Mouse (Mus musculus) embryonic facial prominence, embryonic 10.5 days (tissue): ENCODE data around the gene Ccdc30. TPM values are rescaled to one million over a fixed set of nuclear protein-coding genes. Genes with fewer than 3 reads are reported as not detected.
A peak's percentile ranks its signal among the peaks of the same experiment; 100 is the strongest.

Experiments used
- DNase-seq: peaks from one replicate; pipeline ENCODE4 v3.0.0-alpha.2; 2017; ENCODE audit warnings: low spot score
- H3K27ac ChIP-seq: fragments of 300-500 bp; sonication (generic); replicated peaks from 2 replicates; pipeline ENCODE4 v1.5.1; 2016; ENCODE audit warnings: mild to moderate bottlenecking
- H3K27me3 ChIP-seq: fragments of 300-500 bp; sonication (generic); replicated peaks from 2 replicates; pipeline ENCODE4 v1.6.1; 2016; ENCODE audit warnings: low read depth, mild to moderate bottlenecking; ENCODE audit not compliant: poor library complexity, severe bottlenecking
- H3K36me3 ChIP-seq: fragments of 300-500 bp; sonication (generic); replicated peaks from 2 replicates; pipeline ENCODE4 v1.6.1; 2016; ENCODE audit warnings: mild to moderate bottlenecking, moderate library complexity
- H3K4me1 ChIP-seq: fragments of 300-500 bp; sonication (generic); 2 replicates; pipeline ENCODE4 v1.6.1; 2016
- H3K4me3 ChIP-seq: fragments of 300-500 bp; sonication (generic); 2 replicates; pipeline ENCODE4 v1.5.1; 2016; ENCODE audit warnings: mild to moderate bottlenecking, moderate library complexity
- H3K9me3 ChIP-seq: fragments of 300-500 bp; sonication (generic); 2 replicates; pipeline ENCODE4 v1.6.1; 2016; ENCODE audit warnings: mild to moderate bottlenecking
- WGBS: fragments of 180-500 bp; shearing (Covaris S2); methylation state at CpG from one replicate; pipeline ENCODE4 v1.1.7; 2016; 5-methylcytosine and 5-hydroxymethylcytosine counted together
- polyA plus RNA-seq: library from polyadenylated mRNA; unstranded; fragments of >200 nt; fragmentation: Nextera tagmentation; extraction: Ambion mirVana; gene quantifications from 2 replicates; pipeline ENCODE4 v1.2.1, GENCODE M21; 2016

Ccdc30 gene
- polyA plus RNA-seq, 1 experiment from 2014 or later: 6.4 TPM

- DNase-seq: no peak
- no peaks in the 10 kb centered on the region for H3K36me3 ChIP-seq
- H3K27me3 ChIP-seq: no peaks in the 10 kb centered on the region
- 0 out of 2 replicates have a peak, but pooled peaks cover 2% of the 10 kb centered on the region for H3K9me3 ChIP-seq
- H3K27ac ChIP-seq: no peak overlapping the region
- peaks cover 6% of the 10 kb centered on the region for H3K4me1 ChIP-seq
- no peak overlapping the region for H3K4me3 ChIP-seq
- 96% methylated on average over 4 of the region's 4 CpGs for WGBS
Measured at GRCm38 (mm10) chr4:119441836-119442235, 26.5 kb upstream of the Ccdc30 start.

GRCm38 (mm10) chr4:119437936-119438335 lies 22.6 kb upstream of the Ccdc30 start:
- H3K9me3 ChIP-seq: peaks cover 11% of the 10 kb centered on the region; the same call in 1 of the 2 replicates
- H3K4me3 ChIP-seq: no peak overlapping the region
- no peak overlapping the region for H3K27ac ChIP-seq
- peaks cover 6% of the 10 kb centered on the region for H3K4me1 ChIP-seq
- H3K27me3 ChIP-seq: no peaks in the 10 kb centered on the region
- DNase-seq: no peak
- H3K36me3 ChIP-seq: no peaks in the 10 kb centered on the region
- WGBS: 89% methylated on average over 2 of the region's 2 CpGs

GRCm38 (mm10) chr4:119430678-119431077 lies 15.4 kb upstream of the Ccdc30 start:
- DNase-seq: peak; percentile 37

GRCm38 (mm10) chr4:119427680-119428079 lies 12.4 kb upstream of the Ccdc30 start:
- no peak overlapping the region for H3K27ac ChIP-seq
- H3K4me1 ChIP-seq: peaks cover 8% of the 10 kb centered on the region
- H3K27me3 ChIP-seq: peaks cover 28% of the 10 kb centered on the region; the same call in 1 of the 2 replicates
- no peak overlapping the region for H3K4me3 ChIP-seq
- H3K9me3 ChIP-seq: no peaks in the 10 kb centered on the region
- H3K36me3 ChIP-seq: no peaks in the 10 kb centered on the region
- DNase-seq: no peak
- WGBS: 58% methylated on average over 2 of the region's 2 CpGs

More at GRCm38 (mm10) chr4:119430678-119431077, 15.4 kb upstream of the Ccdc30 start:
- WGBS: 31% methylated on average over 5 of the region's 5 CpGs
- no peak overlapping the region for H3K27ac ChIP-seq
- no peaks in the 10 kb centered on the region for H3K36me3 ChIP-seq
- 0 out of 2 replicates have a peak, but pooled peaks cover 8% of the 10 kb centered on the region for H3K27me3 ChIP-seq
- H3K4me1 ChIP-seq: no peaks in the 10 kb centered on the region
- no peak overlapping the region for H3K4me3 ChIP-seq
- peaks cover 2% of the 10 kb centered on the region; the same call in 1 of the 2 replicates for H3K9me3 ChIP-seq

- Histone ChIP-seq H3K9me3 (no peaks in the 10 kb centered on the region), H3K36me3 (0 out of 2 replicates have a peak, but pooled peaks cover 1% of the 10 kb centered on the region), H3K4me1 (peaks cover 22% of the 10 kb centered on the region), H3K27me3 (peaks cover 28% of the 10 kb centered on the region; the same call in 1 of the 2 replicates), H3K27ac (no peak overlapping the region), H3K4me3 (no peak overlapping the region)
- DNase-seq: no peak
- 70% methylated on average over 2 of the region's 2 CpGs for WGBS
Measured at GRCm38 (mm10) chr4:119425601-119426000, 10.3 kb upstream of the Ccdc30 start.

GRCm38 (mm10) chr4:119425077-119425476 lies 9.8 kb upstream of the Ccdc30 start:
- no peak overlapping the region for H3K4me3 ChIP-seq
- peaks cover 22% of the 10 kb centered on the region for H3K4me1 ChIP-seq

GRCm38 (mm10) chr4:119422294-119422964 lies 7.1 kb upstream of the Ccdc30 start, which contains the start of the genes Ppcs and Zmynd12:
TSS of gene Ppcs (minus strand) at chr4:119422420.
TSS of gene Zmynd12 (plus strand) at chr4:119422814.
- H3K36me3 ChIP-seq: peaks cover 24% of the 10 kb centered on the region
- WGBS: under 1% methylated on average over 52 of the region's 52 CpGs

More at GRCm38 (mm10) chr4:119425077-119425476, 9.8 kb upstream of the Ccdc30 start:
- no peak for DNase-seq
- Histone ChIP-seq H3K9me3 (no peaks in the 10 kb centered on the region), H3K27ac (no peak overlapping the region), H3K36me3 (0 out of 2 replicates have a peak, but pooled peaks cover 6% of the 10 kb centered on the region), H3K27me3 (peaks cover 28% of the 10 kb centered on the region; the same call in 1 of the 2 replicates)
- 88% methylated on average over 2 of the region's 2 CpGs for WGBS

GRCm38 (mm10) chr4:119421921-119422293 lies 6.6 kb upstream of the Ccdc30 start:
- H3K27me3 ChIP-seq: peaks cover 24% of the 10 kb centered on the region; the same call in 1 of the 2 replicates
- H3K4me3 ChIP-seq: peak overlapping the region; percentile 85
- 1% methylated on average over 31 of the region's 31 CpGs for WGBS
- H3K27ac ChIP-seq: peak overlapping the region; percentile 90
- H3K9me3 ChIP-seq: no peaks in the 10 kb centered on the region
- no peak for DNase-seq
- peaks cover 24% of the 10 kb centered on the region for H3K36me3 ChIP-seq
- peaks cover 22% of the 10 kb centered on the region for H3K4me1 ChIP-seq

More at GRCm38 (mm10) chr4:119422294-119422964, 7.1 kb upstream of the Ccdc30 start, which contains the start of the genes Ppcs and Zmynd12:
- peak; percentile 94 for DNase-seq
- Histone ChIP-seq H3K27me3 (peaks cover 24% of the 10 kb centered on the region; the same call in 1 of the 2 replicates), H3K9me3 (no peaks in the 10 kb centered on the region), H3K27ac (peak within 1 kb of the TSS; percentile 90), H3K4me3 (peak within 1 kb of the TSS; percentile 85), H3K4me1 (peaks cover 22% of the 10 kb centered on the region)

- peaks cover 23% of the 10 kb centered on the region; the same call in 1 of the 2 replicates for H3K27me3 ChIP-seq
- peaks cover 24% of the 10 kb centered on the region for H3K36me3 ChIP-seq
- WGBS: 85% methylated on average over 3 of the region's 3 CpGs
- H3K27ac ChIP-seq: peak overlapping the region; percentile 90; the same call in 1 of the 2 replicates
- peaks cover 22% of the 10 kb centered on the region for H3K4me1 ChIP-seq
- no peaks in the 10 kb centered on the region for H3K9me3 ChIP-seq
- peak overlapping the region; percentile 85 for H3K4me3 ChIP-seq
- no peak for DNase-seq
Measured at GRCm38 (mm10) chr4:119421191-119421590, 5.9 kb upstream of the Ccdc30 start.

GRCm38 (mm10) chr4:119417894-119418293 lies 2.6 kb upstream of the Ccdc30 start:
- no peak overlapping the region for H3K4me3 ChIP-seq
- no peak overlapping the region for H3K27ac ChIP-seq
- WGBS: 94% methylated on average over 3 of the region's 3 CpGs
- no peak for DNase-seq
- H3K27me3 ChIP-seq: no peaks in the 10 kb centered on the region
- peaks cover 24% of the 10 kb centered on the region for H3K36me3 ChIP-seq
- H3K9me3 ChIP-seq: no peaks in the 10 kb centered on the region
- H3K4me1 ChIP-seq: peaks cover 28% of the 10 kb centered on the region

- H3K36me3 ChIP-seq: peaks cover 24% of the 10 kb centered on the region
- no peak for DNase-seq
- H3K27ac ChIP-seq: no peak overlapping the region
- 84% methylated on average over 3 of the region's 3 CpGs for WGBS
- H3K4me1 ChIP-seq: peaks cover 27% of the 10 kb centered on the region
- no peak overlapping the region for H3K4me3 ChIP-seq
- no peaks in the 10 kb centered on the region for H3K27me3 ChIP-seq
- H3K9me3 ChIP-seq: no peaks in the 10 kb centered on the region
Measured at GRCm38 (mm10) chr4:119417270-119417669, 1.9 kb upstream of the Ccdc30 start.

GRCm38 (mm10) chr4:119412791-119413190 lies 2.5 kb downstream of the Ccdc30 start:
- Histone ChIP-seq H3K27me3 (no peaks in the 10 kb centered on the region), H3K9me3 (no peaks in the 10 kb centered on the region), H3K4me1 (peaks cover 15% of the 10 kb centered on the region), H3K4me3 (no peak overlapping the region), H3K36me3 (no peaks in the 10 kb centered on the region), H3K27ac (no peak overlapping the region)
- 81% methylated on average over 6 of the region's 6 CpGs for WGBS
- DNase-seq: no peak
